Mouse (Mus musculus): Measurements from ENCODE around the gene Sec31a. TPM values are rescaled to one million over a fixed set of nuclear protein-coding genes. Genes with fewer than 3 reads are reported as not detected.

Sec31a gene
- 247 TPM for polyA plus RNA-seq (2014; fragmentation: Illumina TruSeq; extraction: RNeasy Lipid Tissue Mini Kit (QIAGEN cat#74804); ENCODE audit: low read depth, low replicate concordance)

GRCm38 (mm10) chr5:100415761-100416590, at the start of gene Sec31a:
Gene Sec31a, minus strand, starts transcription at chr5:100416234.

Other genes with a start within 250 kb of the Sec31a start
- 6.0 TPM for gene Lin54, start 84.4 kb upstream of the Sec31a start, polyA plus RNA-seq (2014; fragmentation: Illumina TruSeq; extraction: RNeasy Lipid Tissue Mini Kit (QIAGEN cat#74804); ENCODE audit: low read depth, low replicate concordance)
- 60.8 TPM for gene Cops4, start 102.1 kb upstream of the Sec31a start, polyA plus RNA-seq (2014; fragmentation: Illumina TruSeq; extraction: RNeasy Lipid Tissue Mini Kit (QIAGEN cat#74804); ENCODE audit: low read depth, low replicate concordance)
- gene Plac8, start 156.0 kb upstream of the Sec31a start, polyA plus RNA-seq (2014; fragmentation: Illumina TruSeq; extraction: RNeasy Lipid Tissue Mini Kit (QIAGEN cat#74804); ENCODE audit: low read depth, low replicate concordance), result 222 TPM

Data from adipose tissue, adult 10 weeks (tissue).